Mouse (Mus musculus): Measurements from ENCODE around the gene Tmem168. TPM values are rescaled to one million over a fixed set of nuclear protein-coding genes. Genes with fewer than 3 reads are reported as not detected.

The Tmem168 gene
- 30.9 and 33.0 TPM in 2 replicates for total RNA-seq (2017)

DNA sequence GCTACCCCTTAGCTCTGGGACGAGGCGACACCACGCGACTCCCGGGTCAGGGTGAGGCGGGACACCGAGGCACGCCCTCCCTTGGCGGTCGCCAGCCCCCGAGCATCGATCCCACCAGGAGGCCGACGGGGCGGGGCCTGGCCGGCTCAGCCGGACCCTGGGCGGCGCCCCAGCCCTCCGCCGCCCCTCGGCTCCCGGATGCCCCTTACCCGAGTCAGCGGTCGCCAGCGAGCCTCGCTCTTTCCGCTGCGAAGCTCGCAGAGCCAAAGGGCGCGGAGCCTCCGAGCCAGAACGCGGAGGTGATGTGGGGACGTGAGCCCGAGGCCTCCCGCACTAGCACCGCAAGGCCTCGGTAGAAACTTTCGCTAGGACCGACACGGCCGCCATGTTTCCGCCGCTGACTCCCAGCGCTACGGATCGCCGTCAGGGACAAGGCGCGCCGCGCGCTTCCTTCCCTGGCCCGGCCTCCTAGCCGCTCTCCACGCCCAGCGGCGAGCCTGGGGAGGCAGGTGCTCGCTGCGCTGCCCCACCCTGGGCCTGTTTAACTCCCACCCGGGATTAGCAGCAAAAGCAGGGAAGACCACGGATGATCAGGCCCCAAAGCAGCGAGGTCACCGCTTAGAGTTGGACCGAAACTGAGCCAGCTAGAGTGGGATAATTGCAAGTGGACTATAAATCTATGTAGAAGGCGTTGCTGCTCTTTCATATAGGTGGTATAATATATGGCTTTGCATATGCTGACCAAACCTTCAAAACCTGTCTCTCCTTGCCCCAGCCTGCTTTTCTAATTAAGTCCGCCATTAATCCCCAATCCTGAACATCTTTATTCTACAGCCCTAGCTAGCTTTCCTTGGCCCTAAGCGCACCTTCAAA lies at the start of gene Tmem168:
Gene Tmem168 (minus strand): TSS at position 480 of the 873 bp plus-strand sequence.
- ATAC-seq (replicated peaks; ENCODE audit: low read depth, poor library complexity, severe bottlenecking) = peak; percentile 86

DNA sequence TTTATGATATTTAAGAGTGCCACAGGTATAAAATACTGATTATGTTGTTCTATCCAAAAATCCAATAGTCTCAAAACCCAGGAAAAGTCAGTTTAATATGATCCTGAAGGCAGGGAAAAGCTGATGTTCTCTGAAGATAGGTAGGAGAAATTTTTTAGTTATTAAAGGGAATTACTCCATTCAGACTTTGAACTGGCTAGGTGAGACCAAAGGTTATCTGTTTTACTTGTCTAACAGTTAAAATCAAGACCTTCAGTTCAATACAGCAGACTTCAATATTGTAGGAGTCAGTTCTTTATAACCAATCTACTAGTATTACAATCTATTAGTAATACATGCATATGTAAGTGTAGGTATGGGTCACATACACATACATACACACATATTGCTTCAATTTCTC lies 46.2 kb upstream of the Tmem168 start:
- no peak for ATAC-seq (replicated peaks; ENCODE audit: low read depth, poor library complexity, severe bottlenecking)

DNA sequence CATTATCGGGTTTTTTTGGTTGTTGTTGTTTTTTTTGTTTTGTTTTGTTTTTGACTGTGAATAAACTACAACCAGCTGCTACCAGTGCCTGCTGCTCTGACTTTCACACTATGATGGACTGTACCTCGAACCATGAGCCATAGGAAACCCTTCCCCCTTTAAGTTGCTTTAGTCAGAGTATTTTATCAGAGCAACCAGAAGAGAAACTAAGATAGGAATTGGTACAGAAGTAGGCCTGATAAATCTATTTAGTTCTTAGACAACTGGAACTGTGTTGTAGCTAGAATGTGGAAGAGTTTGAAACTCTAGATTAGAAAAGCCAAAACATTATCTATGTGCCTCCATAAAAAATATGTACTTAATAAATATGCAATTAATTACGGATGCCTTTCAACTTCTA lies 44.4 kb upstream of the Tmem168 start:
- no peak for ATAC-seq (replicated peaks; ENCODE audit: low read depth, poor library complexity, severe bottlenecking)

DNA sequence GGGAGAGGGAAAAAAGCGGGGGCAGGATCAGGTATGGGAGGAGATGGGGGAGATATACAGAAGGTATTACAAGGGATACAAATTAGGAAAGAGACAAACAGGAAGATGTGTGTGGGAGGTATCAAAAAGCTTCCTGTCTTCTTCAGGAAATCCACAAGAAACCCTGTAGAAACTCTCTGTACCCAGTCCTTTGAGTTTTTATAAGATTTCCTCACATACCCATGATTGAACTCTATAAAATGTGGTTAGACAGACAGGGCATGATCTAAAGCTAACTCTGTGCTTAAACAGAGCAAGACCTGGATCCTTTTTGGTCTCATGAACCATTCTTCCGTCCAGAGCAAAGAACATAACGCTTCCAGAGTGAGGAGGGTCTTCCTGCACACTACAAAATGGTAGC lies 43.0 kb upstream of the Tmem168 start:
- no peak for ATAC-seq (replicated peaks; ENCODE audit: low read depth, poor library complexity, severe bottlenecking)

DNA sequence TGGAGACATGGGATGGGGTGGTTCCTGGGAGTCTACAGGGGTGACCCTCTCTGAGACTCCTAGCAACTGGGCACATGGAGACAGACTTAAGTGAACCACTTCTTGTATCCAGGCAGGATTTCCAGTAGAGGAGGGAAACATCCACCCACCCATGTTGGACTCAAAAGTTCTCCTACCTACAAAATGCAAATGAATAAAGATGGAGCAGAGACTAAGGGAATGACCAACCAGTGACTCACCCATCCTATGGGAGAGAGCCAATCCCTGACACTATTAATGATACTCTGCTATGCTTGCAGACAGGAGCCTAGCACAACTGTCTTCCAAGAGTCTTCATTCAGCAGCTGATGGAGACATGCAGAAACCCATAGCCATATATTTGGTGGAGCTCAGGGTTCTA lies 40.4 kb upstream of the Tmem168 start:
- no peak for ATAC-seq (replicated peaks; ENCODE audit: low read depth, poor library complexity, severe bottlenecking)

DNA sequence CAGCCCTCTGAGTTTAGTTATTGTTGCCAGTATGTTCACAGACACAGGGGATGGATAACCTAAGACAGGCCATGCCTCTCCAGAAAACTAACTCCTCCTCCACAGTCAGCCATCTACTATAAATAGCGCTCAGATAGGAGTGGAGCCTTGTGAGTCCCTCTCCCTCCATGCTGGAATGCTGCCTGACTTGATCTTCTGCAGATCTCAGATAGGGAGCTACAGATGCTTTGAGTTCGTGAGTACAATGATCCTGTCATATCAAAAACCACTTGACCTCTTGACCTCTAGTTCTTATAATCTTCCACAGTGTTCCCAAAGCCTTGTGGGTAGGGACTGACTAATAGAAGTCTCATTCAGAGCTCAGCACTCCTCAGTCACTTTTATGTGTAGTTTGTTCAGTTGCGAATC lies 28.7 kb upstream of the Tmem168 start:
- no peak for ATAC-seq (replicated peaks; ENCODE audit: low read depth, poor library complexity, severe bottlenecking)

DNA sequence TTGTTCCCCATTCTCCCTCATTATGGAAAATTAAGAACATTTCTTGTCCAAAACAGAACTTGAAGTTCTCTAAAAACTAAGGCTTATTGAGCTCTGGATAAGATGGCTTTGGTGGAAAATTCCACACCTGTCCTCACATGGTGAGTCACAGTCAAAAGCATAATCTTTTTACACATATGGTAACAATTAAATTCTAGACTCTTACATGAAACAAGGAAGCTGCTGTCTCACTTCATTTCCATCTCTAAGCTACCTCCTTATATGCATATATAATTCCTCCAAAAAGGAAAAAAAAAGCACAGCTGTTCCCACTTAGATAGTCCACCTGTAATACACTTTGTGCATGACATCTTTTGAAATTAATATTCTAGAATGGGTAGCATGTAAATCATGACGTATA lies 24.7 kb upstream of the Tmem168 start:
- no peak for ATAC-seq (replicated peaks; ENCODE audit: low read depth, poor library complexity, severe bottlenecking)

DNA sequence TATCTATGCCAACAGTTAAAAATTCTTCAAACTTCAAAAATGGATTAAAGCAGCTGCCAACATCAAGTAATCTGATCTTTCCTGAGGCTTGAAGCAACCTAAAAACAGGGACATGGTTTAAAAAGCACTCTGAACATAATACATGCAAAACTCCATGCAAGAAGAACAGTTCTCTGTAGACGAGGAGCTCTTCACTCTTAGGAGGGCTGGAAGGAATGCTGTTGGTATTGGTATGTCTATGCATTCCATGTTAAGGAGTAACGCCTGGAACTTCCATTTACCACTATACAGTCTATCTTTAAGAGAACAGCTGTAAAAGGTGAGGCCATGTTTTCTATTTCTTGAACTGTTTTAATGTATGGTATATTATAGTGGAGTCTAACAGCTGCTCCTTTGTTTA lies 22.7 kb upstream of the Tmem168 start:
- no peak for ATAC-seq (replicated peaks; ENCODE audit: low read depth, poor library complexity, severe bottlenecking)

DNA sequence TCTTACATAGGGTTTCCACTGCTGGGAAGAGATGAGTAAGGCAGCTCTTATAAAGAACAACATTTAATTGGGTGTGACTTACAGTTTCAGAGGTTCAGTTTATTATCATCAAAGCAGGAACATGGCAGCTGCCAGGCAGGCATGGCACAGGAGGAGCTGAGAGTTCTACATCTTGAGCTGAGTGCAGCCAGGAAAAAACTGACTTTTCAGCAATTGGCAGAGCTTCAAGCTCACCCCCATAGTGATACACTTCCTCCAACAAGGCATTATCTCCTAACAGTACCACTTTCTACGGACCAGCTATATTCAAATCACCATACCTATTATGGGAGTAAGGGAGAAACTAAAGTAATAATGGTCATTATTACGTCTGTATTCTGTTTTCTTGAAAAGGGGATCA lies 11.7 kb upstream of the Tmem168 start:
- no peak for ATAC-seq (replicated peaks; ENCODE audit: low read depth, poor library complexity, severe bottlenecking)

DNA sequence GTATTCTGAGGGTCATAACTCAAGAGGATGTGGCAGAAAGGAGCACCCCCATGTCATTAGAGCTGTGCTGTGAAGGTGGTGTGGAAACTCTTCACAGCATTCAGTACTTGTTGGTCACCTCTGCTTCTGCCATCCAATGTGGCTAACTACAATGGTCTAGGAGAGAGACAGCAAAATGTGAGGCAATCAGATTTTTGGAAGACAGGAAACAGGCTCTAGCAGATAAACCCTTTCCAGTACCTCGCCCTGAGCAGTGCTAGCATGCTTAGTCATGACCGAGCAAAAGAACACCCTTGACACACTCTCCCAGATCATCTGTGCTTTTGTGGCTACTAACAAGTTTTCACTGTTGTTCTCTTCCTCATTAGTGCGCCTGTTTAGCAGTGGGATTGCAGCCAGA lies 9.2 kb upstream of the Tmem168 start:
- ATAC-seq (replicated peaks; ENCODE audit: low read depth, poor library complexity, severe bottlenecking) = peak; percentile 92

DNA sequence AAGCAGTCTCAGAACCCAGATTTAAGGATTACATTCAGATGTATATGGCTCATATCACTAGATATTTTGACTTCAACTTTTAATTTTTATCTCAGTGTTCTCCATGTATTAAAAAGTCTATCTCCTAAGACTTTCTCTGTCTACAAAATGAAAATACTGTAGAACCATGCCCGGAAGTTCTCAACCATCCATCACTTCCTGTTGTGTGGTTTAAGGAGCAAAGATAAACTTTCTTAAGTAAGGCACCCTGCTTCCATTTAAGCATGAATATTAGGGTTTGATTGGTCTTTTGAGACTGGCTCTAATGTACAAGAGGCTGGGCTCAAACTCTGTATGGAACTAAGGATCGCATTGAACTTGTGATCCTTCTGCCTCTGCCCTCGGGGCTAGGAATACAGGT lies 6.7 kb upstream of the Tmem168 start:
- ATAC-seq (replicated peaks; ENCODE audit: low read depth, poor library complexity, severe bottlenecking) = peak; percentile 33

DNA sequence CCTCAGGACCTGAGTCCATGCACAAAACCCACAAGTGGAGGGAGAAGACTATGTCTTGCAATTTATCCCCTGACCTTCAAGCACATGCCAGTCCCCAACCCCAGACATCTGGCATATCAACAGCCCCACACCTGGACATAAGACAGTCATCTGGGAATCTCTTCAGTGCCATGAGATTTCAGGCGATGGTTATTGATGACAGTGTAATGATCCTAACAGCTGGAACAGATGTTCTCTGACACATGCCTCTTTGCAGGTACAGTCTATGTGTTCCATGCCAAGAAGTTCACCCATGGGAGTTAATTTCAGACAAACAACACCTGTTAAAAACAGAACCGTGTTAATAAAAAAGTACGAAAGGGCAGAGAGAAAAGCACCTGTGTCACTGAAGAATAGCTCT lies 5.8 kb upstream of the Tmem168 start:
- no peak for ATAC-seq (replicated peaks; ENCODE audit: low read depth, poor library complexity, severe bottlenecking)

DNA sequence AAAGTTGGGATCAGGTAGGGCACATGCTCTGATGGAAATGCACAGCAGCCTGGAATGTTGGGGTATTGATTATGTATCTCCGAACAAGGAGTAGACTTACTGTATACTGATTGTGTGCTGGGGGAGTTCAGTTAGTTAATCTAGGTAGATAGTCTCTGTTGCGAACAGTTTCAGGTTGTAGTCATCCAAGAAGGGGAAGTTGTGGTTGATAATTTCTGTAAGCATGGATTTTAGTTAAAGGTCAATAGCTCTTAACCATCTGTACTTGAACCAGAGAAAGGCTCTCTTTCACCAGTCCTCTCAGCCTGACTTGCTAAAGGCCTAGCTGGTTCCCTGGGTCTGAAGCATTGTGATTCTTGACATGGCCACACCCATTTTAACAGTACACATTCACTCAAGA lies 3.0 kb upstream of the Tmem168 start:
- peak; percentile 5; the same call in 1 of the 2 replicates for ATAC-seq (replicated peaks; ENCODE audit: low read depth, poor library complexity, severe bottlenecking)

DNA sequence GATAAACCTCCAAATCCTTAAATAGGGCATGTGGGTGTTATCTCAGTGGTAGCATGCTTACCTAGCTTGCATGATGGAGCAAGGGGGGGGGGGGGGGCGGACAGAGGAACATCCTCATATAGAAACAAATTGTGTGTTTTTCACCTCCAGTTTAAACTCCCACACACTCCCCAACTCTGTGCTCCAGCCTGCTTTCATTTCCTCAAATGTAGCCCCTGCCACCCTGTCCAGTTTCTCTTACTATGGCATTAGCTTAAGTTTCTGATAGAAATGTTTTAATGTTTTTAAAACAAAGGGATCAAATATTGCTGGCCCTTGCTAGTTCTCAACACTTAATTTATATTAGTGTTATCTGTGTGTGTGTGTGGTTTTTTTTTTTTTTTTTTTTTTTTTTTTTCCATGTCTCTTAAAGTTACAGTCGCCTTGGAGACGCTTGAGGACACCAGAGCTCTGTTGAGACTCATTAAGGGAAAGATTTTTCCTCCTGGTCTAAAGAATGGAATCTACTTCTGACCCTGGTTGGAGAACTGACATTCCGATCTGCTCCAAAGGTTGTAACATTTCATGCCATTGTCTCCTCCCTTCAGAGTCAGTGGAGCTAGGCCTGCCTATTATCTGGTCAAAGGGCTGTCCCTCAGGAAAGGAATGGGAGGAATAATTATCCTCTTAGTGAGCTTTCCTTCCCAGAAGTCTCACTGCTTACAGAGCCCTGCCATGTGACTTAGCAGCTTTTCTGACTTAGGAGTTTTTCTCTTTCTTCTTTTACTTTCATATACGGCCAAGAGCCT lies 1.6 kb upstream of the Tmem168 start:
- ATAC-seq (replicated peaks; ENCODE audit: low read depth, poor library complexity, severe bottlenecking) = 0 out of 2 replicates have a peak, but pooled peaks have one; percentile 20

DNA sequence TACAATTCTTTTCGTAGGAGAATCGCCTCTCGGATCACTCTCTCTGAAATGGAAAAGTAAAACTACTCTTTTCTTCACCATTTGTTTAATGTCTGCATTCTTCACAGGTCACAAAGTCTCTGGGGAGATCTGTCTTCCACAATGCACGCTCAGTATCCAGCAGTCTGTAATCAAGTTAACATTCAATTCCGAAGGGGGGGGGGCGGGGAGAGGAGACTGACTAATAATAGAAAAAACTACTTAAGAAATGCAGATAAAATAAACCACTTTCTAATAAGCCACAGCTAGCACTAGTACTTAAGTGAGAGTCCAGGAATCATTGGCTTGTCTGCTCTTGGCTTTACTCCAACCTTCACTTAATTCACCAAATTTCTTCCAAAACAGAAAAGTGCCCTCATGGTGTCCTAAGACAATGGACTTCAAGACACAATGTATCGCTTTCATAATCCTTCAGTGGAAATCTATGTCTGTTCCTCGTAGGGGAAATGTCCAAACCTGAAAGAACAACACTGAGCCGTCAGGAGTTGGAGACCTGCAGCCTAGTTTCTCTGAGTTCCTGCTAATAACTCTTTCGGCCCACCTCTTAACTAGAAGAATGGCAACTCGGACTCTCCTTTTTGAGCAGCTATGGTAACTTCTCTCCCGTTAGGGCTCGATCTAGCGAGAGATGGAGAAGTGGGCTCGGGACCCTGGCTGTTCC lies 829 bp downstream of the Tmem168 start:
- no peak for ATAC-seq (replicated peaks; ENCODE audit: low read depth, poor library complexity, severe bottlenecking)

DNA sequence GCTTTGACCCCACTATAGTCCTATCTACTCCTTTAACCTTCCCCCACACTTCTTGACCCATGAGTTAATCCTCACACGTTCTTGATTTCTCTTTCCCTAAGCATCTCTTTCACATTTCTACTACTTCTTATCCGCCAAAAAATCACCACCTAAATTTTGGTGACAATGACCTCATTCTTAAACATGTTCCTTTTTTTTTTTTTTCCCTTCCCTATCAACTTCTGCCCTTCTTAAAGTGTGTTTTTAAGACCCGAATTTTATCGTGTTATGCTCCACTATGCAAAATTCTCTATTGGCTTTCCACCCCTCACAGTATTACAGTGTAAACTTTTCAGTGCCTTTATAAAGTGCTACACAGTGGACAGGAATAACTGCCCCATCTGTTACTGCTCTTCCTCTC lies 1.5 kb downstream of the Tmem168 start:
- no peak for ATAC-seq (replicated peaks; ENCODE audit: low read depth, poor library complexity, severe bottlenecking)

DNA sequence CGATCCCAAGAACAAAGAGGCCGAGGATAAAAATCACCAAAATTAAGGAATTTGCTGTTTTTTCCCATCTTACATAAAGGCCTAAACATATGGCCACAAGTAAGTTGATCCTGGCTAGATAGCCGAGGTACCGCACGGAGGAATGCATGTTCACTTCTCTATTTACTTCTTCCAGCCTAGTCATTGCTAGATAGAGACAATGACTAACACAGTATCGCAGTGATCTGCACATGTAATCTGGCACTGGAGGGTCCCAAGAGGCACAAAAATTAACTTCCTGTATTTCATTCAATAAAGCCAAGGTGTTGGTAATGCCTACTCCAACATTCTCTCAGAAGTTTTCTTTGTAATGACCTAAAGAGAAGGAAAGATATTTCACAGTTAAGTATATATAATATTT lies 4.8 kb downstream of the Tmem168 start:
- ATAC-seq (replicated peaks; ENCODE audit: low read depth, poor library complexity, severe bottlenecking) = no peak

DNA sequence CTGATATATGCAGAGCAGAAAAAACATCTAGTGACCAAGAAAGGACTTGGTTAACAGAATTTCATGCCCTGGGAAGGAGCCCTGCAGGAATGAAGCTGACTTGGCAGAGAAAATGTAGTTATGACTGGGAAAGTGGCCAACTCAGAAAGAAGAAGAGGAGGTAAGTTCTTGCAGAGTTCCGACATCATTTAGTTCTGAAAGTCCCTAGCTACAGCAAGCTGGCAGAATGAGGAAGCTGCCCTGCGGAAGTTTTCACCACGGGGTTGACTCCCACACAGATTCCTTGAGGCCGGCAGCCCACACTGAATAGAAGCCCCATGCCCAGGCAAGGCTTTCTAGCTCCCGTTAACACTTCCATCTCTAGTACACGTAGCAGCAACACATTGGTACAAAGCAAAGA lies 6.3 kb downstream of the Tmem168 start:
- peak; percentile 96 for ATAC-seq (replicated peaks; ENCODE audit: low read depth, poor library complexity, severe bottlenecking)

DNA sequence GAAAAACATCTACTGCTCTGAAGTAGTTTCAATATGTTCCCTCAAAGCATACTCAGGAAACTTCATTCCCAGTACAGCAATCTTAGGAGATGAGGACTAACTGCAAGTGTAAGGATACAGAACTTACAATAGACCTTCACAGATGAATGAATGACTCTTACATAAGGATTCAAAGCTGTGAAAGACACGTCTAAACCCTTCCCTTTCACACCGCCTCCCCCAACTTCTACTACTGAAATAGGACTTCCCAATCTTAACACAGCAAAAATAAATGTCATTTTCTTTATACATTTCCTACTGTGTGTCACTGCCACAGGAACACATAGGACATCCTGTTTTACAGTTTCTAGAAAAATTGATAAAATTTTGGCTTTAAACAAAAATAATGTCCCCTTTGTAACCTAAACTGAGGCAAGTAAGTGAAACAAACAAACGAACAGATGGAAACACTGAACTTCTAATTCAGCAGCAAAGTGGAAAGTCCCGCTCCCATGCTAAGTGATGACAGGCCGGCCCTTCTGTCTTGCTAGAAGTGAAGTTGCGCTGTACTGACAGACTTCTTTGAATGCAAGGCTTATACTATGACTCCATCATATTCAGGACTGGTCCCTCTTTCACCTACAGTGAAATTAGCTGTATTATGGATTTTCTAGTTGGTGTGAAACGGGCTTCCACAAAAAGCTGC lies 9.5 kb downstream of the Tmem168 start:
- ATAC-seq (replicated peaks; ENCODE audit: low read depth, poor library complexity, severe bottlenecking) = no peak

DNA sequence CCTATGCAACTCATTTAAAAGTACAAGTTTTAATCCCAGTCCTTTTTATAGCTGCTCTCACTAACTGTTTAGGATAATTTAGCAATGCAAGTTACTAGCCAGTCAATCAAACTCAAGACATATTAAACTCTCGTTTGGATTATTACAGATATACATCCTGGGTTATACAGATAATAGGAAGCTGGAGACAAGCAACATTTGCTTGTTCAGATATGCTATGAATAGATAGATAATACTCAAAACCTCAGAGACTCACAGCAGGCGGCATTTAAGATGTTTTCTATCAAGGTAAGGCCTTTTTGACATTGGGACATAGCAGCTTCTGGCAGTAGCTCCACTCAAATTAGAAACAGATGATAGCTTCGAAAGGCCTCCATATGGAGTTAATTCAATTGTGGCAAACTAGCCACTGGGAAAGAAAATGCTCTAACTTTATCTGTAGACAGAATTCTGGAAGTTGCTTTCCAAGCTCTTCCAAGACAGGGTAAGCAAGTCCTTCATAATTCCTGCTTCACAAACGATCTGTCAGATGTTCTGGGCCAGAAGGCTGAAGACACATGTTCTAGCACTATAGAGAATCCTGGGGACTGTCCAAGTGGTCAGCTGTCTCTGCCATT lies 15.1 kb downstream of the Tmem168 start:
- ATAC-seq (replicated peaks; ENCODE audit: low read depth, poor library complexity, severe bottlenecking) = no peak
